Mouse (Mus musculus) midbrain, embryonic 10.5 days (tissue): ENCODE data around the gene Map3k3. TPM values are rescaled to one million over a fixed set of nuclear protein-coding genes. Genes with fewer than 3 reads are reported as not detected.
"Not testable (repeated sequence)": the region's sequence is repeated elsewhere in the genome, so short reads cannot be mapped to it uniquely, and the experiment has no call there.

Experiments used
- DNase-seq: peaks from one replicate; pipeline ENCODE4 v3.0.0-alpha.2; 2017; ENCODE audit warnings: low spot score
- H3K27ac ChIP-seq: fragments of 300-500 bp; sonication (generic); replicated peaks from 2 replicates; pipeline ENCODE4 v1.5.1; 2016; ENCODE audit warnings: mild to moderate bottlenecking
- H3K27me3 ChIP-seq: fragments of 300-500 bp; sonication (generic); 2 replicates; pipeline ENCODE4 v1.6.1; 2016; ENCODE audit warnings: low read depth, mild to moderate bottlenecking; ENCODE audit not compliant: poor library complexity, severe bottlenecking
- H3K36me3 ChIP-seq: fragments of 300-500 bp; sonication (generic); 2 replicates; pipeline ENCODE4 v1.6.1; 2016; ENCODE audit warnings: mild to moderate bottlenecking, moderate library complexity
- H3K4me1 ChIP-seq: fragments of 300-500 bp; sonication (generic); 2 replicates; pipeline ENCODE4 v1.6.1; 2016
- H3K4me3 ChIP-seq: fragments of 300-500 bp; sonication (generic); 2 replicates; pipeline ENCODE4 v1.5.1; 2016; ENCODE audit warnings: mild to moderate bottlenecking, moderate library complexity
- H3K9me3 ChIP-seq: fragments of 300-500 bp; sonication (generic); replicated peaks from 2 replicates; pipeline ENCODE4 v1.6.1; 2016; ENCODE audit warnings: mild to moderate bottlenecking
- WGBS: fragments of 180-500 bp; shearing (Covaris S2); methylation state at CpG from one replicate; pipeline ENCODE4 v1.1.7; 2016; 5-methylcytosine and 5-hydroxymethylcytosine counted together
- polyA plus RNA-seq: library from polyadenylated mRNA; unstranded; fragments of >200 nt; fragmentation: Nextera tagmentation; extraction: Ambion mirVana; gene quantifications from 2 replicates; pipeline ENCODE4 v1.2.1, GENCODE M21; 2016

Map3k3 gene
- polyA plus RNA-seq, 1 experiment from 2014 or later = 21.9 TPM

- Histone ChIP-seq H3K27ac (peak overlapping the region; percentile 84), H3K4me1 (peaks cover 19% of the 10 kb centered on the region), H3K36me3 (peaks cover 17% of the 10 kb centered on the region), H3K4me3 (peak overlapping the region; percentile 73), H3K9me3 (no peaks in the 10 kb centered on the region), H3K27me3 (no peaks in the 10 kb centered on the region)
- WGBS = 14% methylated on average over 19 of the region's 19 CpGs
- DNase-seq = no peak
Observed at GRCm38 (mm10) chr11:106192657-106193370, 108.4 kb downstream of the Map3k3 start.

GRCm38 (mm10) chr11:106193371-106194154, 109.2 kb downstream of the Map3k3 start:
- H3K9me3 ChIP-seq = no peaks in the 10 kb centered on the region
- no peaks in the 10 kb centered on the region for H3K27me3 ChIP-seq
- peak overlapping the region; percentile 84 for H3K27ac ChIP-seq
- DNase-seq = peak; percentile 99
- WGBS = under 1% methylated on average over 44 of the region's 44 CpGs
- H3K36me3 ChIP-seq = peaks cover 24% of the 10 kb centered on the region
- H3K4me3 ChIP-seq = peak overlapping the region; percentile 73
- H3K4me1 ChIP-seq = peaks cover 19% of the 10 kb centered on the region

- WGBS = 38% methylated on average over 3 of the region's 3 CpGs
- Histone ChIP-seq H3K4me1 (peaks cover 19% of the 10 kb centered on the region), H3K36me3 (peaks cover 30% of the 10 kb centered on the region), H3K27me3 (no peaks in the 10 kb centered on the region), H3K27ac (peak overlapping the region; percentile 84), H3K9me3 (no peaks in the 10 kb centered on the region), H3K4me3 (peak overlapping the region; percentile 73)
- no peak for DNase-seq
Observed at GRCm38 (mm10) chr11:106194155-106194541, 109.7 kb downstream of the Map3k3 start.

GRCm38 (mm10) chr11:106194891-106195290, 110.5 kb downstream of the Map3k3 start:
- no peak for DNase-seq
- Histone ChIP-seq H3K9me3 (no peaks in the 10 kb centered on the region), H3K36me3 (peaks cover 36% of the 10 kb centered on the region), H3K4me3 (no peak overlapping the region), H3K27me3 (no peaks in the 10 kb centered on the region), H3K4me1 (peaks cover 19% of the 10 kb centered on the region), H3K27ac (no peak overlapping the region)
- 94% methylated on average over 7 of the region's 7 CpGs for WGBS

- no peak overlapping the region for H3K4me3 ChIP-seq
- no peak overlapping the region for H3K27ac ChIP-seq
Observed at GRCm38 (mm10) chr11:106195341-106195740, 110.9 kb downstream of the Map3k3 start.

GRCm38 (mm10) chr11:106198277-106198676, 113.9 kb downstream of the Map3k3 start:
- 94% methylated on average over 4 of the region's 4 CpGs for WGBS
- Histone ChIP-seq H3K27ac (no peak overlapping the region), H3K9me3 (no peaks in the 10 kb centered on the region), H3K27me3 (no peaks in the 10 kb centered on the region), H3K4me1 (peaks cover 9% of the 10 kb centered on the region), H3K4me3 (no peak overlapping the region), H3K36me3 (peaks cover 70% of the 10 kb centered on the region)
- DNase-seq = no peak

More at GRCm38 (mm10) chr11:106195341-106195740, 110.9 kb downstream of the Map3k3 start:
- no peak for DNase-seq
- Histone ChIP-seq H3K9me3 (no peaks in the 10 kb centered on the region), H3K27me3 (no peaks in the 10 kb centered on the region), H3K36me3 (peaks cover 41% of the 10 kb centered on the region), H3K4me1 (peaks cover 19% of the 10 kb centered on the region)

GRCm38 (mm10) chr11:106199997-106200396, 115.6 kb downstream of the Map3k3 start:
- H3K4me1 ChIP-seq, H3K9me3 ChIP-seq, H3K27me3 ChIP-seq, H3K27ac ChIP-seq, DNase-seq, H3K4me3 ChIP-seq: not testable (repeated sequence)
- H3K36me3 ChIP-seq = peaks cover 87% of the 10 kb centered on the region
- 96% methylated on average over 7 of the region's 7 CpGs for WGBS

- no peak for DNase-seq
- H3K4me1 ChIP-seq = no peaks in the 10 kb centered on the region
- H3K9me3 ChIP-seq = no peaks in the 10 kb centered on the region
- peaks cover 95% of the 10 kb centered on the region for H3K36me3 ChIP-seq
- H3K27ac ChIP-seq = no peak overlapping the region
- H3K27me3 ChIP-seq = no peaks in the 10 kb centered on the region
- H3K4me3 ChIP-seq = no peak overlapping the region
- WGBS = 92% methylated on average over 6 of the region's 6 CpGs
Observed at GRCm38 (mm10) chr11:106200756-106201155, 116.3 kb downstream of the Map3k3 start.

GRCm38 (mm10) chr11:106201337-106202122, 117.1 kb downstream of the Map3k3 start:
- 93% methylated on average over 19 of the region's 19 CpGs for WGBS
- Histone ChIP-seq H3K27ac (no peak overlapping the region), H3K9me3 (no peaks in the 10 kb centered on the region), H3K27me3 (no peaks in the 10 kb centered on the region), H3K4me3 (no peak overlapping the region), H3K36me3 (peaks cover 98% of the 10 kb centered on the region), H3K4me1 (no peaks in the 10 kb centered on the region)
- no peak for DNase-seq

- no peaks in the 10 kb centered on the region for H3K4me1 ChIP-seq
- WGBS = 90% methylated on average over 5 of the region's 5 CpGs
- no peak for DNase-seq
Observed at GRCm38 (mm10) chr11:106202123-106202465, 117.7 kb downstream of the Map3k3 start, which contains the start of gene Strada. Gene Strada, minus strand, starts transcription at chr11:106202168.

More at GRCm38 (mm10) chr11:106202123-106202465, 117.7 kb downstream of the Map3k3 start, which contains the start of gene Strada:
- Histone ChIP-seq H3K27ac (no peak within 1 kb of the TSS), H3K4me3 (no peak within 1 kb of the TSS), H3K36me3 (peaks cover 98% of the 10 kb centered on the region), H3K27me3 (no peaks in the 10 kb centered on the region), H3K9me3 (no peaks in the 10 kb centered on the region)
